Mouse (Mus musculus): ENCODE data around the gene Hist1h3f.
A peak's percentile ranks its signal among the peaks of the same experiment; 100 is the strongest.
"Not testable (repeated sequence)": the region's sequence is repeated elsewhere in the genome, so short reads cannot be mapped to it uniquely, and the experiment has no call there.

Hist1h3f gene

GRCm38 (mm10) chr13:23562699-23563462, 19.0 kb downstream of the Hist1h3f start:
- DNase-seq (ENCODE audit: low spot score), result no peak

- DNase-seq (ENCODE audit: low spot score), result no peak
Observed at GRCm38 (mm10) chr13:23564482-23564881, 20.6 kb downstream of the Hist1h3f start.

- not testable (repeated sequence) for DNase-seq (ENCODE audit: low spot score)
Observed at GRCm38 (mm10) chr13:23570261-23571021, 26.6 kb downstream of the Hist1h3f start.

GRCm38 (mm10) chr13:23571022-23571503, 27.2 kb downstream of the Hist1h3f start, which contains the start of the genes Hist1h2ae and Hist1h2bg:
Hist1h2ae (minus strand) TSS chr13:23571220.
Hist1h2bg (plus strand) TSS chr13:23571396.
- peak; percentile 88 for DNase-seq (ENCODE audit: low spot score)

GRCm38 (mm10) chr13:23571504-23572217, 27.8 kb downstream of the Hist1h3f start:
- not testable (repeated sequence) for DNase-seq (ENCODE audit: low spot score)

DNA sequence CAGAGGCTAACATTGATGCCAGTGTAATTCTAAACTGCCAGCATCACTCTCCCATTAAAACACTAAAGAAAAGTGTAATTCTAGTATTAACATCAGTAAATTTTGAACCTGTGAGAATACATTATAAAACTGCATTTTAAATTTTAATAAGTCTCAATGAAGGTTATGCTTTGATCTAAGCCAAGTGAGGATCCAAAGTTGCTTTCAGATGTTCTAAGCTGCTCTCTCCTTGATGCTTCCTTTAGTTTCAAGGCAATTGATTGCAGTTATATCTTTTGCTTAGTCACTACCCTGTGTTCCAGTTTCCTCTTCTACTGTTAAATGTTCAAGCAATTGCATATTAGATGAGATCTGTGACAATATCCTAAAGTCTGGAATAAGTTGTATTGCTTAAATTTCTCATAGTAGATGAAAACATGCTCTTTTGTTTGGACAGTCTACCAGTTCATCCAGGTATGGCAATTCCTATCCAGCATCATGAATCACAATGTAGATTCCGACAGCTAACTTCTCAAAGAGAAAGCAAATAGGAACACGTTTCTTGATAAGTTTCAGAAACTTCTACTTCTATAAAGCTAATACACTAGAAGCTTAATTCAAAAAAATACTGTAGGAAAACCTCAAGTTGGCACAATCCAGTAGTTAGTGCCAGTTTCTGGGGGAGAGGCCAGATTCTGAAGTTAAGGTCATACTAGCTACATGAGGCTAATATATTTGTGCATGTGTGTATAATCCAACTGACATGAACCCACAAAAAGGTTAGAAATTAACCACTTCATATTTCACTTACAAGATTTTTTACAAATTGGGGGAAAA, 28.6 kb downstream of the Hist1h3f start:
- no peak for DNase-seq (ENCODE audit: low spot score)

GRCm38 (mm10) chr13:23573034-23573897, 29.4 kb downstream of the Hist1h3f start:
- DNase-seq (ENCODE audit: low spot score), result not testable (repeated sequence)

GRCm38 (mm10) chr13:23573898-23574524, 30.2 kb downstream of the Hist1h3f start, which contains the start of the genes Hist1h2bf and Hist1h2ad:
Hist1h2bf (minus strand) TSS chr13:23574196.
Hist1h2ad (plus strand) TSS chr13:23574381.
- peak; percentile 95 for DNase-seq (ENCODE audit: low spot score)

GRCm38 (mm10) chr13:23574546-23575170, 30.8 kb downstream of the Hist1h3f start:
- DNase-seq (ENCODE audit: low spot score), result not testable (repeated sequence)

DNA sequence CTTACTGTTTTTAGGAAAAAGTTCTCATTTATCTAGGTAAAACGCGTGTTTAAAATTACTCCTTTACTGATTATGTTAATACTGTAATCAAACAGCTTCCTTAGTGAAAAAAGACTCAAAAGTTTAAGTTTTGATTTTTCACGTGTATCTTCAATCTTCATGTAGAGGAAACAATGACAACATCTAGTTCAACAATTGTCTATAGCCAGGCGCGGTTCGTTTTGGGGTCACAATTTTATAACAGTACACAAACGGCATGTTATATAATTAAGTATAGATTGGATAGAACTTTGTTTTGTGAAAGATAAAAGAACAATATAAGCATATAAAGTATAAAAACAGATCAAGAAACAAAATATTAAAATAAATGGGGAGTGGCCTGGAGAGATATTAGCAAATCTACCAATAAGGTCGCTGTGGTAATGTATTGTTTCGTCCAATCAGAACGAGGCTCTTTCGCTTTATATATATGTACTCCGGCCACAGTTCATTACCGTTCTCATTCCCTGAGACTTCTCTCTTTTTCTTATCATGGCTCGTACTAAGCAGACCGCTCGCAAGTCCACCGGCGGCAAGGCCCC, 31.5 kb downstream of the Hist1h3f start, which contains the start of gene Hist1h3d:
Gene Hist1h3d (plus strand): TSS at position 493 of the 581 bp plus-strand sequence.
- peak; percentile 80 for DNase-seq (ENCODE audit: low spot score)

DNA sequence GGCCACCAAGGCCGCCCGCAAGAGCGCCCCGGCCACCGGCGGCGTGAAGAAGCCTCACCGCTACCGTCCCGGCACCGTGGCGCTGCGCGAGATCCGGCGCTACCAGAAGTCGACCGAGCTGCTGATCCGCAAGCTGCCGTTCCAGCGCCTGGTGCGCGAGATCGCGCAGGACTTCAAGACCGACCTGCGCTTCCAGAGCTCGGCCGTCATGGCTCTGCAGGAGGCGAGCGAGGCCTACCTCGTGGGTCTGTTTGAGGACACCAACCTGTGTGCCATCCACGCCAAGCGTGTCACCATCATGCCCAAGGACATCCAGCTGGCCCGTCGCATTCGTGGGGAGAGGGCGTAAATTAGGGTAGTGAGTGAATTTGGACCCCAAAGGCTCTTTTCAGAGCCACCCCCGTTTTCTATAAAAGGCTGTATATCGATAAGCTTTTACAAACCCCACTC, 32.0 kb downstream of the Hist1h3f start:
- DNase-seq (ENCODE audit: low spot score), result not testable (repeated sequence)

DNA sequence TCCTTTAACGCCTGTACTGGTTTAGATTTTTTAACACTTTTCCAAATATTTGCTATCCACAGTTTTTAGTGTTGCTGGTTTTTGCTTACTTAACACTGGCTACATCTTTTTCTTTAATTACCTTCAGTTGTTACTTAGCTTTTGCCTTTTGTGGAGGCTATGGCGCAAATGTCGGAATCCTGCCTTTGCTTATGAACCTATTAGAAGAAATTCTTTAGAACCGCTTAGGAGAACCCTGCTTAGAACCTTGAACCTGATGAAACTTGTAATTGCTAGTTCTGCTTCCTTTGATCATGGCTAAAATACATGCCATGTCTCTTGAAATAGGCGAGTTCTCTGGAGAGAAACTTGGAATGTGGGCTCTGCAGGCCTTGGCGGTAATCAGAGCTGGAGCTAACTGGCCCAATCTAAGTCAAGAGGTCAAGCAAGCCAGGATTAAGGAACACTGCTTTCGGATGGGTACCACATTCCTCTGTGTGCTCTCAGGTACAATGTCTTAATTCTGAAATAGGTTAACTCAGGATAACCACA, 32.6 kb downstream of the Hist1h3f start:
- DNase-seq (ENCODE audit: low spot score), result no peak

GRCm38 (mm10) chr13:23576906-23577639, 33.2 kb downstream of the Hist1h3f start:
- DNase-seq (ENCODE audit: low spot score), result no peak

DNA sequence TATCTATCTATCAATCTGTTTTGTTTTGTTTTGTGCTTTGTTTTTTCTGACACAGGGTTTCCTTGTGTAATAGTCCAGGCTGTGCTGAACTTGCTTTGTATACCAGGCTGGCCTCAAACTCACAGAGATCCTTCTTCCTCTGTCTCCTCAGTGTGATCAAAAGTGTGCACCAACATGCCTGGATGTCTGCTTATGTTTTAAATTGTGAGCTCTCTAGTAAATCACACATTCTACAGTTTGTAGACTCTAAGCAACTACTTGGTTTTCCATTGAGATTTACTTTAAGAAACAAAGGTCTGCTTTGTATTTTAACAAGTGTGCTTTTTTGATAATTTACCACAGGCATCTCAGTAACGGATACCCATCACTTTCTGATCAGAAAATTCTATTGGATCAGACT, 34.0 kb downstream of the Hist1h3f start:
- no peak for DNase-seq (ENCODE audit: low spot score)

DNA sequence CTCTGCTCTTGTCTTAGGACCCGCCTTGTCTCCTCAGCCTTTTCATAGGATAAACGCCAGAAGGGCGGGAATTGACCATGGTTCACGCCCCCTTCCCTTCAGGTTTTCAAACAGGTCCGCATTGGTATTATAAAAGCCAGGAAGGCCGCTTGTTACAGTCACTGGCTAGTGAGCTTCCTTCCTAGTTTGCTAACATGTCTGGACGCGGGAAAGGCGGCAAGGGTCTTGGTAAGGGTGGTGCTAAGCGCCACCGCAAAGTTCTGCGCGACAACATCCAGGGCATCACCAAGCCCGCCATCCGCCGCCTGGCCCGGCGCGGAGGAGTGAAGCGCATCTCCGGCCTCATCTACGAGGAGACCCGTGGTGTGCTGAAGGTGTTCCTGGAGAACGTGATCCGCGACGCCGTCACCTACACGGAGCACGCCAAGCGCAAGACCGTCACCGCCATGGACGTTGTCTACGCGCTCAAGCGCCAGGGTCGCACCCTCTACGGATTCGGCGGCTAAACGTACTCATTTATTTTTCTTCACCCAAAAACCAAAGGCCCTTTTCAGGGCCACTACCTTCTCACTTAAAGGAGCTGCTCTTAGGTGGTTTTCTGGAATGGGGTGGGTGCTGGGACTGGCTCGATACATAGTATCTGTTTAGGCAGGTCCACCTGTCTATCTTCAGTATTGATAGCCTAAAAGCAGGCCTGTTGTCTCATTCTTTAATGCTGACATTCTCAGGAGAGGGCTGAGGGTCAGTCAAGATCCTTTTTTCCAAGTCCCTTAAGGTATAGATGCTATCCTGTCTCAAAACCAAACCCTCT, 37.8 kb downstream of the Hist1h3f start, which contains the start of gene Hist1h4d:
Gene Hist1h4d (plus strand): TSS at position 191 of the 811 bp plus-strand sequence.
- peak; percentile 95 for DNase-seq (ENCODE audit: low spot score)

DNA sequence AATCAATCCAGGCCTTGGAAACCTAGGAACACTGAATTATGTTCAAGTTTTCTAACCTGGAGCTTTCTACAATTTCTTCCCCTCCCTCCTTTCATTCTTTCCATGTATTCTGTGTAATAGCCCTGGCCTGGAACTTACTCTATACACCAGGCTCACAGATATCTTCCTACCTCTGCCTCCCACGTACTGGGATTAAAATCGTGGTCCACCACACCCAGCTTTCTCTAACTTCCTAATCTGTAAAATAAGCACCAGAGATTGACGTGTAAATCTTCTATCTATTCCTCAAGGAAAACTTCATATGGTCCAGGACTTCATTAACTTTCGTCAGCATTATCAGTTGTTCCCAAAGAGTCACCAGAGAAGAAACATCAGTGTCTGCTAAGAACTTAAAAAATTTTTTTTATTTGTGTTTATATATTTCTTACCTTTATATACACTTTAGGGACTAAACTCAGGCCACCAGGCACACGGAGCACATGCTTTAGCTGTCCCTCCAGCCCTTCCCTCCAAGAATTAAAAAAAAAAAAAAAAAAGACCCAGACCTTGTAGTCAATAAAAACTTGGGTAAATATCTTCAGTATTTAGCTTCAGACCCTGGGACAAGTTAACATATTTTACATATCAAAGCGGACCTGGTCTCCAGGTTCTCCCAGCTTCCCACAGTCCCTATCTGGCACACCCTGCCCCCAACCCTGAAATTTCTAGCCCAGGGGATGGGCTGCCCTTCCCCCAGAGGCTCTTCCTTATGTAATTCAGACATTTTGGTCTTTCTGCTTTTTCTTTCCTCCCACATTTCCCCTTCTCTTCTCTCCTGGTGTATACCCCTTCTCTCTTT, 38.6 kb downstream of the Hist1h3f start:
- DNase-seq (ENCODE audit: low spot score), result no peak

Measured in left cerebral cortex, adult 11 months (tissue).